Mouse (Mus musculus): Measurements from ENCODE around the gene Ankrd31.
A peak's percentile ranks its signal among the peaks of the same experiment; 100 is the strongest.
"Not testable (repeated sequence)": the region's sequence is repeated elsewhere in the genome, so short reads cannot be mapped to it uniquely, and the experiment has no call there.

Gene Ankrd31

DNA sequence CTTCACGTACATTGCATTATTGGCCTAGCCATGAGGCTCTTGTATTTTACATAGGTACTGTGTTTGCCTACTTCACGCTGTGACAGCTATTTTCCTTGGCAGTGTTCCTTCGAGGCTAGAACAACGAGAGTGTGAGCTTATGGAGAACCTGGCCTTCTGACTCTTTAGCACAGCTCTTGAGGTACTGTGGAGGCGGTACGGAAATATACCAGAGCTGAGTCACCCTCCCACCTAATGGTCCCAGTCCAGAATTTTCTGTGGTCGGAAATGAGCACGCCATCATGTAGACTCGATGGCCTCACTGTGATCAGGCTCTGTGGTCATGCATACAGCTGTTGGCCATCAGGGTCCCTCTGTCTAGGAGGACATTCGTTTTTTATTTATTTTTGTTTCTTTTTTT is 191.6 kb downstream of the Ankrd31 start:
- no peak for DNase-seq (ENCODE audit: inconsistent ontology term)

DNA sequence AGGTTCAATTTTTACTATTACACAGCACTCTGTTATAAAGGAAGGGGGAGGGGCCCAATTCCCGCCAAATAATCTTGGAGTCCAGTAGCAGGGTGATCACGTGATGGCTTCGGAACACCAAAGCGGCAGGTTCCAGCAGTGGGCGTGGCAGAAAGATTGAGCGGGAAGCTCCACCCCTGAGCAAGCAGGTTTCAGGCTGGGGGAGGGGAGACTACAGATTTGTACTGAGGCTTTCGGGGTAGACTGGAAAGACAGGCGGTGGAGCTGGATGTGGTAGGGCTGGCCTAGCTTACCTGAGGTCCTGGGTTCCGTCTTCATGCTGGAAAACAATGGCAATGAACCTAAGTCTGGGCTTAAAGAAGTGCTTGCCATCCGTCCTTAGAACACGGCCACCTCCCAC is 193.4 kb downstream of the Ankrd31 start:
- not testable (repeated sequence) for DNase-seq (ENCODE audit: inconsistent ontology term)

DNA sequence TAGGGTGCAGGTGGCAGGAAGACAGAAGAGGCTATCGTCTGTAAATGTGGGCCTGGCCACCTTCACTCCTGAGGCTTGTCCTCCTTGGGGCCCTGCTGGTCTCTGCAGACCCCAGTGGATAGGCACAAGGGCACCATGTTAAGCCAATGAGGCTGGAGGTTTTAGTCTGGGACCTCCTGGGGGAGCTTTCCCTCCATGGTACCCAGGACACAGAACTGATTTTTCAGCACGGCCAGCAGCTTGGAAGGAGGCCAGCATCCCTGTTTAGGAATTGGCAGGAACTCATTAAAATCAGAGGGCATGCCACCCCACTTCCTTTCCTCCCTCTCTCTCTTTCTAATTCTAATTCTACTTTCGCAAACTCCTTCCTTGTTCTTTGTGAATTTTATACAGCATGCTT is 195.5 kb downstream of the Ankrd31 start:
- peak; percentile 77 for DNase-seq (ENCODE audit: inconsistent ontology term)

DNA sequence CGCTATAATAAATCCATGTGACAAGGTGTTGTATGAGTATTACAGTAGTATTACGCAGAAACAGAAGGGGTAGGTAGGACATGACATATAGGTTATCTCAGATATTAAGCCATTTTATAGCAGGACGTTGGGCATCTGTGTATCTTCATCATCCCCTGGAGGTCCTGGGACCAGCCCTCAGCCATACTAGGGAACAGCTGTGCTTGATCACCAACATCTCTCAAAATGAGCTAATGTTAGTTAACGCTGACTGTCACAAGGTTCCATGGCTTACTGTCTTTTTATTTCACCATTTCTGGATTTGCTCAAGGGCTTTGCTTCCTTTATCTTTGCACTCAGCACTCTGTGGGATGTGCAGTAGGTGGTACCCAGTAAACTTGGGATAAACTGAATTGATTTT is 197.7 kb downstream of the Ankrd31 start:
- DNase-seq (ENCODE audit: inconsistent ontology term), result no peak

DNA sequence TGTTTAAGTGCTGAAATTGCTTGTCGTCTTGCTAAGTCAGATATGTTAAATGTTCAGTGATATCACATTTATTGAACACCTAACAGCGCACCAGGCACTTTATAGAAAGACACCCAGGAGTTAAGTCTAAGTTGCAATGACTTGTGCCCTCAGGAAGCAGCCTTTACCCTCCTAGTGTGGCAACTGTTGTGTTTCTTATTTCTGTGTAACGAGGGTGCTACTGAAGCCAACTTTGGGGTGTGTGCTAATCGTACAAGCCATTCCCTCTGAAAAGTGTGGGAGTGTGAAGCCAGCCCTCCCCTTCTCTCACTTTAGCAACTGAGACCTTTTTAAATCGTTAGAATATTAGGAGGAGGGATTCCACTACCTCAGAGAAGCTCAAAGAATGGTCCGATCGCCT is 199.7 kb downstream of the Ankrd31 start:
- DNase-seq (ENCODE audit: inconsistent ontology term), result no peak

DNA sequence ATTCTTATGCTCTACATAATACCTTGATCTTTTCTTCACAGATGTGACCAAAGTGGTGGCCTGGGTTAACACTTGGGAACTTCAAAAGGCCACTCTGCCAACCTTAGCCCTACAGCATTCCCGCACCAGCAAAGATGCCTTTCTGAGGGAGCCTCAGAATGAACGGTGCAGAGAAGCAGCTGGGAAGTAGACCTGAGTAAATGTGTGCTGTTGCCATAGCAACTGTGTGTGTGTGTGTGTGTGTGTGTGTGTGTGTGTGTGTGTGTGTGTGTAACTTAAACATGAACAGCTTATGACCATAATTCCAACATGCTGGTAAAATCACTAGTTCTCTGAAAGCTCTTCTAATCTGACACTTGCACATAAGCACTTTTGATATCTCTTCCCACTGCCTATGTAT is 203.8 kb downstream of the Ankrd31 start:
- DNase-seq (ENCODE audit: inconsistent ontology term), result no peak

DNA sequence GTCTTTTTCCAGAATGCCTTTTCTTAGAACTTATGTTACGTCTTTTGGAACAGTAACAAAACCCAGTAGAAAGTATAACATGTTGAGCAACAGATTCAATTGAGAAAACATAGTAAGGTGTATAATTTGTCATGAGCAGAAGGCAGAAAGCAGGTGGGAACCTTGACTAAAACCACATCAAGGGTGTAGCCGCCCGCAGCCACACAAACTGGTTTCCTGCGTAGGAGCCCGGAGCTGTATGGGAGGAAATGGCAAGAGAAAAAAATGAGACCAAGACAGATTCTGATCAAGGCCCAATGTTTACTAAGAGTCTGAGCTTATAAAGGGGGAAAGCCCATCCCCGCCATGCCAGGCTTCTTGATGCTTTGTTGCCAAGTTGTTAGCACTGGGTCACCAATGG is 208.4 kb downstream of the Ankrd31 start:
- no peak for DNase-seq (ENCODE audit: inconsistent ontology term)
